Mouse (Mus musculus) midbrain, embryonic 14.5 days (tissue): ENCODE data around the gene Colgalt2. TPM values are rescaled to one million over a fixed set of nuclear protein-coding genes. Genes with fewer than 3 reads are reported as not detected.
A peak's percentile ranks its signal among the peaks of the same experiment; 100 is the strongest.

Source experiments
- ATAC-seq: fragments of 200-750 bp; cut with Nextera tagmentation; 2 replicates; pipeline ENCODE4 v1.8.0; 2017; ENCODE audit warnings: moderate number of reproducible peaks, moderate library complexity; ENCODE audit not compliant: low FRiP score, low TSS enrichment
- DNase-seq: peaks from one replicate; pipeline ENCODE4 v3.0.0-alpha.2; 2015
- H3K27ac ChIP-seq: fragments of 300-500 bp; sonication (generic); replicated peaks from 2 replicates; pipeline ENCODE4 v1.5.1; 2014; ENCODE audit warnings: mild to moderate bottlenecking, low read depth, low read length, moderate library complexity
- H3K27me3 ChIP-seq: fragments of 300-500 bp; sonication (generic); 2 replicates; pipeline ENCODE4 v1.6.1; 2014; ENCODE audit warnings: low read length, control low read depth, mixed read lengths; ENCODE audit not compliant: control insufficient read depth, insufficient read depth
- H3K36me3 ChIP-seq: fragments of 300-500 bp; sonication (generic); 2 replicates; pipeline ENCODE4 v1.6.1; 2014; ENCODE audit warnings: low read length, control low read depth; ENCODE audit not compliant: control insufficient read depth, insufficient read depth
- H3K4me1 ChIP-seq: fragments of 300-500 bp; sonication (generic); 2 replicates; pipeline ENCODE4 v1.6.1; 2014; ENCODE audit warnings: mild to moderate bottlenecking, antibody characterized with exemption, low read length, control low read depth; ENCODE audit not compliant: control insufficient read depth, insufficient read depth
- H3K4me2 ChIP-seq: fragments of 300-500 bp; sonication (generic); 2 replicates; pipeline ENCODE4 v1.6.1; 2014; ENCODE audit warnings: mild to moderate bottlenecking, low read length, moderate library complexity
- H3K4me3 ChIP-seq: fragments of 300-500 bp; sonication (generic); replicated peaks from 2 replicates; pipeline ENCODE4 v1.5.1; 2014; ENCODE audit warnings: low read depth, low read length
- H3K9ac ChIP-seq: fragments of 300-500 bp; sonication (generic); replicated peaks from 2 replicates; pipeline ENCODE4 v1.6.1; 2014; ENCODE audit warnings: mild to moderate bottlenecking, low read length, moderate library complexity
- H3K9me3 ChIP-seq: fragments of 300-500 bp; sonication (generic); 2 replicates; pipeline ENCODE4 v1.6.1; 2016; ENCODE audit warnings: low read length, control low read depth, mixed read lengths; ENCODE audit not compliant: control insufficient read depth
- WGBS: fragments of 180-500 bp; shearing (Covaris S2); extraction: QIAGEN DNeasy Blood & Tissue Kit; methylation state at CpG from one replicate; pipeline ENCODE4 v1.1.7; 2014; 5-methylcytosine and 5-hydroxymethylcytosine counted together
- polyA plus RNA-seq: library from polyadenylated mRNA; unstranded; fragments of >200 nt; fragmentation: Nextera tagmentation; extraction: Ambion mirVana; gene quantifications from 2 replicates; pipeline ENCODE4 v1.2.1, GENCODE M21; 2014

Colgalt2 gene
- polyA plus RNA-seq, 1 experiment from 2014 or later, result 4.0 TPM

- 80% methylated on average over 5 of the region's 5 CpGs for WGBS
- ATAC-seq (no peak), DNase-seq (no peak)
- H3K9me3 ChIP-seq, result no peaks in the 10 kb centered on the region
- H3K4me2 ChIP-seq, result no peak overlapping the region
- H3K27ac ChIP-seq, result no peak overlapping the region
- no peaks in the 10 kb centered on the region for H3K27me3 ChIP-seq
- H3K9ac ChIP-seq, result no peak overlapping the region
- H3K36me3 ChIP-seq, result no peaks in the 10 kb centered on the region
- peaks cover 24% of the 10 kb centered on the region for H3K4me1 ChIP-seq
- H3K4me3 ChIP-seq, result no peak overlapping the region
Measured at GRCm38 (mm10) chr1:152457596-152457995, 58.0 kb downstream of the Colgalt2 start.

GRCm38 (mm10) chr1:152458996-152459395 lies 59.4 kb downstream of the Colgalt2 start:
- ATAC-seq, result no peak
- no peak overlapping the region for H3K4me2 ChIP-seq
- WGBS, result 89% methylated on average over 7 of the region's 7 CpGs
- H3K9me3 ChIP-seq, result no peaks in the 10 kb centered on the region
- no peaks in the 10 kb centered on the region for H3K27me3 ChIP-seq
- peaks cover 24% of the 10 kb centered on the region for H3K4me1 ChIP-seq
- no peak overlapping the region for H3K4me3 ChIP-seq
- no peak overlapping the region for H3K27ac ChIP-seq
- no peak overlapping the region for H3K9ac ChIP-seq
- no peaks in the 10 kb centered on the region for H3K36me3 ChIP-seq
- no peak for DNase-seq

GRCm38 (mm10) chr1:152460931-152461330 lies 61.3 kb downstream of the Colgalt2 start:
- Histone ChIP-seq H3K4me2 (no peak overlapping the region), H3K9ac (no peak overlapping the region), H3K4me3 (no peak overlapping the region), H3K4me1 (peaks cover 9% of the 10 kb centered on the region), H3K27ac (no peak overlapping the region), H3K36me3 (no peaks in the 10 kb centered on the region), H3K9me3 (no peaks in the 10 kb centered on the region), H3K27me3 (no peaks in the 10 kb centered on the region)
- ATAC-seq (no peak), DNase-seq (no peak)
- 85% methylated on average over 3 of the region's 3 CpGs for WGBS

- 69% methylated on average over 3 of the region's 3 CpGs for WGBS
- Histone ChIP-seq H3K4me2 (no peak overlapping the region), H3K4me1 (peaks cover under 1% of the 10 kb centered on the region; the same call in 1 of the 2 replicates), H3K27ac (no peak overlapping the region; the same call in 1 of the 2 replicates), H3K9ac (no peak overlapping the region), H3K9me3 (no peaks in the 10 kb centered on the region), H3K36me3 (no peaks in the 10 kb centered on the region), H3K4me3 (no peak overlapping the region), H3K27me3 (no peaks in the 10 kb centered on the region)
- peak; percentile 21 for DNase-seq
- ATAC-seq, result no peak
Measured at GRCm38 (mm10) chr1:152461814-152462213, 62.2 kb downstream of the Colgalt2 start.

GRCm38 (mm10) chr1:152462348-152462747 lies 62.7 kb downstream of the Colgalt2 start:
- Histone ChIP-seq H3K27ac (0 out of 2 replicates have a peak overlapping the region, but pooled peaks have one; percentile 46), H3K4me3 (no peak overlapping the region), H3K9me3 (no peaks in the 10 kb centered on the region), H3K27me3 (no peaks in the 10 kb centered on the region), H3K4me2 (no peak overlapping the region), H3K9ac (no peak overlapping the region), H3K4me1 (no peaks in the 10 kb centered on the region; the same call in 1 of the 2 replicates), H3K36me3 (no peaks in the 10 kb centered on the region)
- WGBS, result 90% methylated on average over 7 of the region's 7 CpGs
- DNase-seq (no peak), ATAC-seq (no peak)

GRCm38 (mm10) chr1:152466280-152466679 lies 66.7 kb downstream of the Colgalt2 start:
- DNase-seq (peak; percentile 54), ATAC-seq (no peak)
- no peaks in the 10 kb centered on the region for H3K27me3 ChIP-seq
- 57% methylated on average over 3 of the region's 3 CpGs for WGBS
- H3K4me3 ChIP-seq, result no peak overlapping the region
- H3K9me3 ChIP-seq, result no peaks in the 10 kb centered on the region
- H3K4me2 ChIP-seq, result no peak overlapping the region
- H3K36me3 ChIP-seq, result no peaks in the 10 kb centered on the region
- no peak overlapping the region for H3K9ac ChIP-seq
- H3K4me1 ChIP-seq, result peaks cover 12% of the 10 kb centered on the region
- H3K27ac ChIP-seq, result no peak overlapping the region

- Histone ChIP-seq H3K36me3 (no peaks in the 10 kb centered on the region), H3K9ac (no peak overlapping the region), H3K27ac (peak overlapping the region; percentile 23), H3K4me3 (no peak overlapping the region), H3K27me3 (no peaks in the 10 kb centered on the region), H3K9me3 (no peaks in the 10 kb centered on the region), H3K4me1 (peaks cover 12% of the 10 kb centered on the region), H3K4me2 (no peak overlapping the region)
- DNase-seq (peak; percentile 76), ATAC-seq (no peak)
- 15% methylated on average over 9 of the region's 9 CpGs for WGBS
Measured at GRCm38 (mm10) chr1:152468443-152468842, 68.8 kb downstream of the Colgalt2 start.

GRCm38 (mm10) chr1:152476126-152476525 lies 76.5 kb downstream of the Colgalt2 start:
- ATAC-seq, result no peak

GRCm38 (mm10) chr1:152490842-152491241 lies 91.2 kb downstream of the Colgalt2 start:
- H3K9ac ChIP-seq, result no peak overlapping the region
- 88% methylated on average over 1 of the region's 1 CpGs for WGBS
- H3K4me2 ChIP-seq, result no peak overlapping the region
- ATAC-seq, result no peak
- H3K27me3 ChIP-seq, result no peaks in the 10 kb centered on the region
- H3K4me3 ChIP-seq, result no peak overlapping the region
- H3K27ac ChIP-seq, result no peak overlapping the region
- no peaks in the 10 kb centered on the region for H3K4me1 ChIP-seq
- no peak for DNase-seq
- no peaks in the 10 kb centered on the region for H3K9me3 ChIP-seq
- no peaks in the 10 kb centered on the region for H3K36me3 ChIP-seq

More at GRCm38 (mm10) chr1:152476126-152476525, 76.5 kb downstream of the Colgalt2 start:
- DNase-seq, result no peak
- H3K4me2 ChIP-seq, result no peak overlapping the region
- no peaks in the 10 kb centered on the region for H3K27me3 ChIP-seq
- 88% methylated on average over 4 of the region's 4 CpGs for WGBS
- no peak overlapping the region for H3K9ac ChIP-seq
- H3K36me3 ChIP-seq, result no peaks in the 10 kb centered on the region
- no peak overlapping the region for H3K4me3 ChIP-seq
- H3K9me3 ChIP-seq, result no peaks in the 10 kb centered on the region
- no peak overlapping the region for H3K27ac ChIP-seq
- no peaks in the 10 kb centered on the region for H3K4me1 ChIP-seq
